Mouse (Mus musculus) cortical plate, adult 2 months (tissue): ENCODE data around the gene Dnm1.

Experiments used
- CTCF ChIP-seq: fragments of 200-500 bp; IDR thresholded peaks from 2 replicates; pipeline ENCODE4 v1.5.1; 2011; ENCODE audit warnings: mild to moderate bottlenecking, control low read depth, low read length; ENCODE audit not compliant: insufficient read depth; ENCODE audit errors: extremely low read depth
- POLR2A ChIP-seq: fragments of 200-500 bp; IDR thresholded peaks from 2 replicates; pipeline ENCODE4 v1.6.1; 2011; ENCODE audit warnings: mild to moderate bottlenecking, low read length, control low read depth; ENCODE audit not compliant: insufficient read depth; ENCODE audit errors: extremely low read depth

- no peak for TF ChIP-seq CTCF
- TF ChIP-seq POLR2A: peak; percentile 90; the same call in 1 of the 2 replicates
Measured at GRCm38 (mm10) chr2:32287923-32288367, 65.2 kb downstream of the Dnm1 start, which contains the start of gene Swi5.
